9 mouse cellular contexts compared by ENCODE assay signal in genomic region chr16:5136505-5136904, GRCm38 (mm10). TPM values are rescaled to one million over a fixed set of nuclear protein-coding genes. Genes with fewer than 3 reads are reported as not detected.
DNase-seq lines count a peak whose midpoint lies in the region; ATAC-seq and TF ChIP-seq lines count a peak whose summit lies in the region.
"Had no signal": no experiment of that assay in that cellular context is flagged by ENCODE, and none has a peak within 500 bp of the region (broad histone marks: within the 10 kb centered on the region; RNA-seq: fewer than 3 reads in every experiment).

No protein-coding gene starts in this region.

- TF ChIP-seq EP300 in stomach, postnatal 0 days (optimal IDR thresholded peaks at IDR 0.05) = peak; percentile 72

- peaks cover 7% of the 10 kb centered on the region for H3K4me1 ChIP-seq in stomach, postnatal 0 days (replicated peaks; ENCODE audit: control insufficient read depth, insufficient read depth)

- intact Hi-C loops in left cerebral cortex, postnatal 14 days (cut with DNase I) = no loop called here

- peak; percentile 75 for DNase-seq in ovary, adult 18-20 months (ENCODE audit: low spot score)
- DNase-seq in ovary, postnatal 10 days (ENCODE audit: low spot score) = no peak
- DNase-seq in heart, adult 9 months (ENCODE audit: low spot score in 2 of 2) = peak; percentile 51 to 53
- peak; percentile 68 to 74 for DNase-seq in kidney, postnatal 36 days
- peak; percentile 86 for DNase-seq in stomach, postnatal 0 days (ENCODE audit: low spot score)
- DNase-seq in left cerebral cortex, postnatal 14 days (ENCODE audit: low spot score in 2 of 2) = no peak
- no peak for DNase-seq in frontal cortex, postnatal 10 days (ENCODE audit: low spot score in 2 of 2)

- 9% methylated on average over 4 of the region's 4 CpGs for WGBS in stomach, postnatal 0 days

- H3K4me3 ChIP-seq in stomach, postnatal 0 days (ENCODE audit: low read depth, low read length) = no peak overlapping the region
- H3K4me3 ChIP-seq: erythroblast, embryonic 14.5 days had no signal

- peak; percentile 81 for ATAC-seq in stomach, postnatal 0 days (ENCODE audit: low FRiP score, low TSS enrichment)
- ATAC-seq in erythroblast, adult 5-6 weeks (replicated peaks; ENCODE audit: low FRiP score, poor library complexity, severe bottlenecking) = no peak

- no peaks in the 10 kb centered on the region for H3K36me3 ChIP-seq in stomach, postnatal 0 days (ENCODE audit: control insufficient read depth, insufficient read depth, low read length)

- 0 out of 2 replicates have a peak overlapping the region, but pooled peaks have one; percentile 8 for H3K4me2 ChIP-seq in stomach, postnatal 0 days (replicated peaks; ENCODE audit: low read depth)

- H3K27ac ChIP-seq in stomach, postnatal 0 days (replicated peaks) = peak overlapping the region; percentile 97

- H3K9ac ChIP-seq in stomach, postnatal 0 days (ENCODE audit: low read length) = peak overlapping the region; percentile 23; the same call in 1 of the 2 replicates

- no peak for TF ChIP-seq CTCF in stomach, postnatal 0 days (IDR thresholded peaks at IDR 0.05; ENCODE audit: low read depth)

- no peaks in the 10 kb centered on the region for H3K9me3 ChIP-seq in stomach, postnatal 0 days (ENCODE audit: control insufficient read depth, low read length)

- H3K27me3 ChIP-seq in stomach, postnatal 0 days (ENCODE audit: control insufficient read depth, insufficient read depth, low read length) = no peaks in the 10 kb centered on the region; the same call in 1 of the 2 replicates

RNA-seq across cellular contexts. Expression of gene Ppl, which starts 4.3 kb away (rescaled TPM):
- 61.5 and 66.2 TPM in 2 replicates for polyA plus RNA-seq in stomach, postnatal 0 days (2015; fragmentation: Nextera tagmentation; extraction: Ambion mirVana)
- under 1 TPM; 0.04 to 0.53 TPM for total RNA-seq in left cerebral cortex, postnatal 14 days (2021)
- total RNA-seq in erythroblast, adult 5-6 weeks (2015; ENCODE audit: low replicate concordance) = not detected in 2 replicates
- not detected in 2 replicates for total RNA-seq in erythroblast, adult 5-6 weeks (2017; ENCODE audit: low replicate concordance)

RNA-seq across cellular contexts. Expression of gene Sec14l5, which starts 10.4 kb away (rescaled TPM):
- 0.04 TPM in 2 replicates for polyA plus RNA-seq in stomach, postnatal 0 days (2015; fragmentation: Nextera tagmentation; extraction: Ambion mirVana)
- total RNA-seq in left cerebral cortex, postnatal 14 days (2021) = 1 to 10 TPM; 1.2 to 1.5 TPM
- total RNA-seq in erythroblast, adult 5-6 weeks (2015; ENCODE audit: low replicate concordance) = not detected in 2 replicates
- total RNA-seq in erythroblast, adult 5-6 weeks (2017; ENCODE audit: low replicate concordance) = not detected in 2 replicates
- polyA plus RNA-seq: erythroblast, embryonic 14.5 days had no signal

Comparison
In these comparisons a context has a peak if more than half of its experiments do, and no peak if none do; other contexts are left out.
1. DNase-seq: peak in ovary, adult 18-20 months (single experiment), heart, adult 9 months (2 of 2), kidney, postnatal 36 days (2 of 2) and stomach, postnatal 0 days (single experiment); none in ovary, postnatal 10 days (single experiment), left cerebral cortex, postnatal 14 days (0 of 2) and frontal cortex, postnatal 10 days (0 of 2).